Mouse (Mus musculus) kidney, adult 11 months (tissue): ENCODE results near the gene Lrch1.

Source experiments
- DNase-seq: peaks from one replicate; pipeline ENCODE4 v3.0.0; 2022

Gene Lrch1

GRCm38 (mm10) chr14:74884920-74885319, 62.8 kb downstream of the Lrch1 start:
- DNase-seq, result no peak

DNA sequence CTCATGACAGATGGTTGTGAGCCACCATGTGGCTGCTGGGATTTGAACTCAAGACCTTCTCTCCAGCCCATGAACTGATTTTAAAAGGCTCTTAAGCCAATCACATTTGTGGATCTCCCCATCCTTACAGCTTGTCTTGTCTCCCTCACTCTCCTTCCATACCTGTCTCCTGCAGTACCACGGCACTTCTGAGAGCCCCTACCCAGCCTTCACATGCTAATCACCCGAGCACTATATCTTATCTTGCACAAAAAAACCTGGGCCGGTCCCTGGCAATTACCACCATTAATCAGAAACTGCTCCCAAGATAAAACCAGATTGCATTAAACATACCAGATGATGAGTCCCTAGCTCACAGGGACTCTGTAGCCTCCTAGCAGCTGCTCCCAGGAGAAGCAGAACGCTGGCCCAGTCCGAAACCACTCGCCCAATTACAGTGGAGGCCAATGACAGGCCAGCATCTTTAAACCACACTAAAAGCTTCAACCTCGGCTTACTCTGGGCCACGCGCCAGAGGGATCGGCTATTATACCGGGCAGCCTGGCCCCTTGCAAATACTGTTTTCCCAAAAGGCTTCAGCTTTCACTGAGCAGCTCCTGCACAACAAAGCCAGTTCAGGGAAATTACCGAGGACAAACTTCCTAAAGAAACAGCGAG, 63.5 kb downstream of the Lrch1 start:
- DNase-seq, result peak; percentile 51

GRCm38 (mm10) chr14:74883204-74883603, 64.5 kb downstream of the Lrch1 start:
- DNase-seq, result no peak

DNA sequence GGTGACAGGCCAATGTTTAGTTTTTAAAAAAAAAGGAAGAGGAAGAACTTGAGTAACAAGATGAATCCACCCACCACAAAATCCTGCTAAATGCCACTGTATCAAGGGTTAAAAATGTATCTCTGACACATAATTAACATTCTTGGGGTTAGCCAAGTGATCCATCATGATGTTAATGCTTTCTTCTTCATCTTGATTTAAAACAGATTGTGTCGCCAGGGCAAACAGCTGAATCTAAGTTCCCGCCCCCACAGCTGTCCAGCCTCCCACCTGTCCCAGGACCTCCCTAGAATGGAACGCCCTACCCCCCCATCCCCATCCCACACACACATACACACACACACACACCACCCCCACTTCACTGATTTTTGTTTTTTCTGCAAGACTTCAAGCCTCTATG, 64.9 kb downstream of the Lrch1 start:
- DNase-seq, result no peak

DNA sequence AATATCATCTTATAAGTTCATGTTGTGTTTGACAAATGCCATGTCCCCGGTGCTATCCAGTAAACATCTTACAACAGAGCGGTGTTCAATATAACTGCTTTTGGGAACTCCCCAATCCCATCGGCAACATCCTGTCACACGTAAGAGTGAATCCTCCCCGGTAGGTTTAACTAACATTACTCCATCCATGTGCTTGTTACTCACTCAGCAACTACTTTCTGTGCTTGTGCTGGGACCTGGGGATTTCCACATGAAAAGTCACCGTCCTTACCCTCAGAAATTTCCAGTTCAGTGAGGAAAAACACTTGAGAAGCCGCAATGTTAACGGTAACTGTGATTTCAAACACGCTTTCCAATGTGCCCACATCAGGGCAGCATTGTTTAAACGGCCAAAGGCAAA, 66.8 kb downstream of the Lrch1 start:
- no peak for DNase-seq

- DNase-seq, result no peak
Observed at GRCm38 (mm10) chr14:74879480-74879879, 68.2 kb downstream of the Lrch1 start.

DNA sequence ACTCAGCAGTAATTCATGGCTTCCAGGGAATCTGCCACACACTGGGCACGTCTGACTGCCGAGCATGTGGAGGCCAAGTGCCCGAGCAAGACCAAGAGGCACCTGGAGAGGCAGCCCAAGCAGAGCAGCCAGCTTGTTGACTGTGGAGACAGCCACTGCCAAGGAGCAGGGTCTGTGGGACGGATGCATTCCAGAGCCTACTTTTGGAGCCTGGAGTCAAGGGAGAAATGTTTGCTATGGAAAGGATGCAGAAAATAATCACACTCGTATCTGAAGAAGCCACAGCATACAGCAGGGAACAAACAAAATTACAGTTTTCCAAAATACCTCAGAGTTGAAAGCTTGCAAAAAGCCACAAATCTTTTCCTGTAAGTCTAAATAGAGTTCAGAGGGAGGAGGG, 70.4 kb downstream of the Lrch1 start:
- no peak for DNase-seq

- peak; percentile 30 for DNase-seq
Observed at GRCm38 (mm10) chr14:74871220-74871619, 76.5 kb downstream of the Lrch1 start.

GRCm38 (mm10) chr14:74868902-74869230, 78.8 kb downstream of the Lrch1 start:
- DNase-seq, result no peak

GRCm38 (mm10) chr14:74868188-74868901, 79.3 kb downstream of the Lrch1 start:
- DNase-seq, result no peak

GRCm38 (mm10) chr14:74867076-74868042, 80.3 kb downstream of the Lrch1 start:
- DNase-seq, result no peak

- no peak for DNase-seq
Observed at GRCm38 (mm10) chr14:74865738-74866137, 81.9 kb downstream of the Lrch1 start.

DNA sequence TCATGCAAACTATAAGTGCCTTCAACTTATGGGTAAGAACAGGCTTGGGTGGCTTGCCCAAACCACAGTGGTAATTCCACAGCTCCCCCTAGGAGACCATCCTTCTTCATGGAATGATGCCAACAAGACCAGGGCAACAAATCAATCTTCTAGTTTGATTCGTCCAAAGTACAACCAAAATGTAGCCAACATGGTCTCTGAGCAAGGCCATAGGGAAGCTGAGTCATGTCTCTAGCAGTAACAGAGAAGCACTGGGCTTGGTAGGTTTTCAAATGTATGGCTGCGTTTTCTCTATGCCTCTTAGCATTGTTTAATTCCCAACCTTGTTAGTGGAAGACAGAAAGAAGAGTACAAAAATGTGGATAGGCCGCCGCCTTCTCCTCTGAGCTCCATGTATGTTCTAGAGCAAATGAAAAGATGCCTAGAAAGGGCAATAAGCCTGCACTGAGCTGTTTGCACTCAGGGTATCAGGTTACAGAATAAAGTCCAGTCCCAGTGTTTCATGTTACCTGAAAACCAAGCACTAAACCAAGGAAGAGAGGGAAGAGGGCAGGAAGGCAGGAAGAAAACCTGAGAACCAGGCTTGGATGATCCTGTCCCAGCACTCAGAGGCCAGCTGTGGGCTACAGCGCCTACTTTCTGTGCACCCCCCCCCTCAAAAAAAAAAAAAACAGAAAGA, 82.7 kb downstream of the Lrch1 start:
- no peak for DNase-seq

DNA sequence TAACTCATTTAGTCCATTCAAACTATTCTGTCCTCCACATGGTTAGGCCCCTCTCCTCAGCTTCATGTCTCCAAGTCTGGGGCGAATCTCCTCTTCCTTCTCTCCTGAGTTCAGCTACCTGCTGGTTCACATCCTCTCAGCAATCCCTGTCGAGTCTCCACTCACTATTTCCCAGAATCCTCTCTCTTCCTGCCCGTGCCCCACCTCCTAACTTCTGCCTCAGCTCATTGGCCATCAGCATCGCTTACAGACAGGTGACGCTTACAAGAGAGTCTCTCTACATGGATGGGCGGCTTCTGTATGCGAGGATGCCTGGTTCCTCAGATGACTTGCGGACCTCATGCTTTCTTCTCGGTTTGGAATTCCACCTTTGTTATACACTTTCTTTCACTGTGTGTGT, 86.2 kb downstream of the Lrch1 start:
- no peak for DNase-seq

- DNase-seq, result no peak
Observed at GRCm38 (mm10) chr14:74859154-74859553, 88.5 kb downstream of the Lrch1 start.

DNA sequence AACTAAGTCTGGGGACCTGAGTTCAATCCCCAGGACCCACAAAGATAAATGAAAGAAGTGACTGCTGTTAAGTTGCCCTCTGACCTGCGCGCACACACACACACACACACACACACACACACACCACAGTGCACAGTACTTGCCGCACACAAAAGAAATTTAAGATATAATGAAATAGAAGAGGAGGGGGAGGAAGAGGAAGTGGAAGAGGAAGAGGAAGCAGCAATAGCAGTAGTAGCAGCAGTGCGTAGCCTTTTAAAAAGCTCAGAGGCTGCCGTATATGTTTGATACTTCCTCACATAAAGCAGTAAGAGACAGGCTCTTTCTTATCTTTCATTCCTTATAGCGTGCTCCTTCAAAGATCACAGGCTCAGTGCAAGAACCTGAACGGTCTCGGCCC, 92.2 kb downstream of the Lrch1 start:
- no peak for DNase-seq

GRCm38 (mm10) chr14:74853759-74854100, 93.9 kb downstream of the Lrch1 start:
- no peak for DNase-seq

DNA sequence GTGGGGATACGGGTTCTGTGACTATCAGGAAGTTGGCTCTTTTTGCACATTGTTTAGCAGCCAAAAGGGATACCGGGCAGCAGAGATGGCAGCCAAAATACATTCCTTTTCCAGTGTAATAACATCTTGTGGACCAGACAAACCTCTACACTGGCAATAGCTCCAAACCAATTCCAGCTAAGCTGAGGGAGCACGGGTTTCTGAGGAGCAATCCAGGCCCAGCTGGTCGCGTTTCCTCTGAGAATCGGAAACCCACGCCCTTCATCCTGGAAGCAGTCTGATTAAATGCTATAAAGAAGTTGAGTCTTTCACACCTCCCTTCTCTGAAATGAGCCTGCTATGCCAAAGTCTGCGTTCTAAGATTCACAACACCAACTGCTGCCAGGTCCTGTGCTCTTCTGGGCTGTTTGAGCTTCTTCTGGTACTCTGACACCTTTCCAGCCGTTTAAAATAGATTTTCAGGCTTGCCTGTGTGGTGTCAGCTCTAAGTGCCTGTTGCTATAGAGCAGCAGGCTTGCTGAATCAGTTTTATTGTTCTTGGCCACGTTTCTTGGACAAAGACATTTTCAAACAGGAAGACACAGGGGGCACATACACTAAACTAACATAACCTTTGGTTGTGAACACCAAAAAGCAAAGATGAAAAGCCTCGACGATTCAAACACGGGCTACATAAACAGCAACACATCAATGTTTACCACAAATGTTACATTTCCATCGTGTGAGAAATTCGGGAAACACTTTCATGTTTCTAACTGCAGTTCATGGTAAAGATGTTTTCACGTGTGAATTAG, 94.5 kb downstream of the Lrch1 start:
- peak; percentile 21 for DNase-seq

- no peak for DNase-seq
Observed at GRCm38 (mm10) chr14:74851866-74852265, 95.8 kb downstream of the Lrch1 start.

- DNase-seq, result no peak
Observed at GRCm38 (mm10) chr14:74849020-74849419, 98.7 kb downstream of the Lrch1 start.

DNA sequence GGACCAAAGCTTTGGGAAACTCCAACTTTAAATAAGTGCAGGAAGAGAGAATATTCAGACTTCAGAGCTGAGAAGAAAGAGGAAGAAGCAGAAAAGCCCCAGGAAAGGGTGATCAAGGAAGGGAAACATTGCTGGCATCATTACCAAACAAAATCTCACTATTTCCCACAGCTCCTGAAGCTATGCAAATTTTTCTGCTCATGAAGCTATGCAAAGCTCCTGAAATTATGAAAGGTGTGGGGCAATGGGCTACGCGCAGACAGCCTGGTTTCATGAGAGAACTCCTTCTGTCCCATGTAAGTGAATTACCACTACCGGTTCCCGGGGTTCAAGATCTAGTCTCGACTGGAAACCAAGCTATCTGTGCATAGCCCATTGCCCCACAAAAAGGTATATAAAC, 99.5 kb downstream of the Lrch1 start:
- DNase-seq, result no peak
